9 mouse cellular contexts compared by ENCODE assay signal in genomic region chr13:44657905-44658414, GRCm38 (mm10).
DNase-seq lines count a peak whose midpoint lies in the region; ATAC-seq lines count a peak whose summit lies in the region.
"Had no signal": no experiment of that assay in that cellular context is flagged by ENCODE, and none has a peak within 500 bp of the region (broad histone marks: within the 10 kb centered on the region; RNA-seq: fewer than 3 reads in every experiment).

No protein-coding gene starts in this region.

- no peak overlapping the region for H3K4me3 ChIP-seq in intestine, embryonic 14.5 days (ENCODE audit: low read depth, low read length)
- H3K4me3 ChIP-seq in intestine, embryonic 15.5 days (replicated peaks) = no peak overlapping the region
- no peak overlapping the region for H3K4me3 ChIP-seq in midbrain, embryonic 10.5 days
- H3K4me3 ChIP-seq: erythroblast, embryonic 14.5 days had no signal

- H3K27me3 ChIP-seq in intestine, embryonic 14.5 days (replicated peaks; ENCODE audit: control insufficient read depth, insufficient read depth, low read length) = no peaks in the 10 kb centered on the region
- H3K27me3 ChIP-seq in intestine, embryonic 15.5 days (replicated peaks) = no peaks in the 10 kb centered on the region
- H3K27me3 ChIP-seq in midbrain, embryonic 10.5 days (ENCODE audit: low read depth, poor library complexity, severe bottlenecking) = 0 out of 2 replicates have a peak, but pooled peaks cover 4% of the 10 kb centered on the region

- no peaks in the 10 kb centered on the region for H3K36me3 ChIP-seq in intestine, embryonic 14.5 days (ENCODE audit: control insufficient read depth, insufficient read depth, low read length)
- H3K36me3 ChIP-seq in intestine, embryonic 15.5 days = no peaks in the 10 kb centered on the region
- no peaks in the 10 kb centered on the region for H3K36me3 ChIP-seq in midbrain, embryonic 10.5 days

- peak; percentile 50 for DNase-seq in intestine, embryonic 14.5 days (ENCODE audit: low spot score)
- DNase-seq in cerebellum, adult 9-10 months = peak; percentile 79
- peak; percentile 63 for DNase-seq in layer of hippocampus, adult 11-12 months (ENCODE audit: low spot score)
- DNase-seq in right cerebral cortex, postnatal 10 days (ENCODE audit: low spot score in 2 of 2) = peak; percentile 52 to 58
- no peak for DNase-seq in retina, postnatal 1 day
- no peak for DNase-seq in urinary bladder, adult 18-20 months (ENCODE audit: low spot score in 2 of 2)
- DNase-seq in midbrain, embryonic 10.5 days (ENCODE audit: low spot score) = no peak

- H3K9me3 ChIP-seq in intestine, embryonic 14.5 days (ENCODE audit: control insufficient read depth, low read length) = no peaks in the 10 kb centered on the region
- H3K9me3 ChIP-seq in intestine, embryonic 15.5 days = no peaks in the 10 kb centered on the region
- H3K9me3 ChIP-seq in midbrain, embryonic 10.5 days (replicated peaks) = no peaks in the 10 kb centered on the region

- no peak overlapping the region for H3K4me2 ChIP-seq in intestine, embryonic 14.5 days (ENCODE audit: low read length)
- H3K4me2 ChIP-seq in intestine, embryonic 15.5 days (replicated peaks) = no peak overlapping the region

- no peak for ATAC-seq in intestine, embryonic 14.5 days (replicated peaks; ENCODE audit: low FRiP score, low TSS enrichment, low read depth)
- ATAC-seq in intestine, embryonic 15.5 days = no peak

- 0 out of 2 replicates have a peak, but pooled peaks cover 5% of the 10 kb centered on the region for H3K4me1 ChIP-seq in intestine, embryonic 14.5 days (replicated peaks; ENCODE audit: control insufficient read depth, insufficient read depth, low read length)
- peaks cover 4% of the 10 kb centered on the region; the same call in 1 of the 2 replicates for H3K4me1 ChIP-seq in intestine, embryonic 15.5 days (replicated peaks)
- no peaks in the 10 kb centered on the region for H3K4me1 ChIP-seq in midbrain, embryonic 10.5 days

- H3K27ac ChIP-seq in intestine, embryonic 14.5 days (ENCODE audit: low read depth) = no peak overlapping the region
- H3K27ac ChIP-seq in intestine, embryonic 15.5 days = no peak overlapping the region
- no peak overlapping the region for H3K27ac ChIP-seq in midbrain, embryonic 10.5 days (replicated peaks)

- no peak overlapping the region for H3K9ac ChIP-seq in intestine, embryonic 14.5 days (ENCODE audit: low read length)
- H3K9ac ChIP-seq in intestine, embryonic 15.5 days = no peak overlapping the region

- WGBS in intestine, embryonic 14.5 days = 32% methylated on average over 10 of the region's 10 CpGs
- whole genome bisulfite sequencing in intestine, embryonic 15.5 days = 37% methylated on average over 10 of the region's 10 CpGs
- WGBS in midbrain, embryonic 10.5 days = 79% methylated on average over 10 of the region's 10 CpGs

Comparison
In these comparisons a context has a peak if more than half of its experiments do, and no peak if none do; other contexts are left out.
1. DNase-seq: peak in intestine, embryonic 14.5 days (single experiment), cerebellum, adult 9-10 months (single experiment), layer of hippocampus, adult 11-12 months (single experiment) and right cerebral cortex, postnatal 10 days (2 of 2); none in retina, postnatal 1 day (single experiment), urinary bladder, adult 18-20 months (0 of 2) and midbrain, embryonic 10.5 days (single experiment).